Mouse (Mus musculus): Measurements from ENCODE around the gene Sv2b.

DNA sequence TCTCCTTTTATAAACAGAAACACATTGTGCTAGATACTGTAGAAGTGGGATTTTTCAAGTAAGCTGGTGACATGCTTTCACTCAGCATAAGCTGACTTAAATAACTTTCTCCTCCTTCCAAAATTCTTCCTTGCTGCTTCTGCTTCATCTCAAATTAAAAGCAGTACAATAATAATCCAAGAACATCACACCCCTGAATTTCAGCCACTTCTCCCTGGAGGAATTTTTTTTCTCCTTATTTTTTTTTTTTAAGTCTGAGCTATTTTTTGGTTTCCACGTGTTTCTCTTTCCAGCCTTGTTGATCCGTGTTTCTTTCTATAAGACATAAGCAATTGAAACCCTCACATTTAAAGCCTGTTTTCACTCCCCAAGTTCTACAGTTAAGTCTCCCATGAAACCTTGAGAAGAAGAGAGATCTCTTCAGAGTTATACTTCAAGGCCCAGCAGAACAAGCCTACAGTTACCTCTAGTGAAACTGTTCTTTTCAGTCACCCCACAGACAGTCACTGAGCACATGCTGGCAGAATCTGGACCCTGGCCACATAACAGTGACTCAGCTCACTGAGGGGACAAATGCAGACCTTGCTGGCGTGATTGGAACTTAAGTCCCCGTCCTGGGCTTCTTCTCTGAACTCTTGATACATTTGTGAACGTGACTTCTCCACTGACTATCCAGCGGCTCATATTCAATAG is 6.4 kb downstream of the Sv2b start:
- TF ChIP-seq POLR2A (IDR thresholded peaks at IDR 0.05; ENCODE audit: borderline replicate concordance, extremely low read depth, low read depth, low read length) (no peak), CTCF (IDR thresholded peaks at IDR 0.05; ENCODE audit: insufficient read depth, low read length) (no peak)
